Mouse (Mus musculus) liver, embryonic 14 days (tissue): Measurements from ENCODE around the gene Dok1. TPM values are rescaled to one million over a fixed set of nuclear protein-coding genes. Genes with fewer than 3 reads are reported as not detected.

Experiments used
- polyA plus RNA-seq: library from polyadenylated mRNA; depleted of rRNA; stranded (reverse); fragments of >200 nt; gene quantifications from 2 replicates; pipeline ENCODE4 v1.2.3, GENCODE M21; 2012; rRNA removed

Gene Dok1
- 13.6 and 15.5 TPM in 2 replicates for polyA plus RNA-seq

GRCm38 (mm10) chr6:83033249-83034185 lies at the start of gene Dok1, which contains the start of gene Loxl3:
Dok1 (minus strand) TSS chr6:83033471.
Loxl3 (plus strand) TSS chr6:83034173.

GRCm38 (mm10) chr6:83077630-83078323 lies 44.5 kb upstream of the Dok1 start, which contains the start of gene Pcgf1:
Pcgf1 (plus strand) TSS chr6:83077869.

GRCm38 (mm10) chr6:83070247-83070310 lies 36.8 kb upstream of the Dok1 start, which contains the start of gene Tlx2:
Tlx2 (minus strand) TSS chr6:83070293.

GRCm38 (mm10) chr6:83057790-83058189 lies 24.5 kb upstream of the Dok1 start, which contains the start of gene Dqx1:
Dqx1 (plus strand) TSS chr6:83057844.

GRCm38 (mm10) chr6:83054871-83055431 lies 21.7 kb upstream of the Dok1 start, which contains the start of gene Htra2:
Htra2 (minus strand) TSS chr6:83055273.

GRCm38 (mm10) chr6:83054074-83054851 lies 21.0 kb upstream of the Dok1 start, which contains the start of gene Aup1:
Aup1 (plus strand) TSS chr6:83054521.

Other genes with a start within 250 kb of the Dok1 start
- gene Sema4f, start 93.7 kb downstream of the Dok1 start, polyA plus RNA-seq: 0.02 and 0.05 TPM in 2 replicates
- gene M1ap, start 86.6 kb downstream of the Dok1 start, polyA plus RNA-seq: 7.5 and 8.6 TPM in 2 replicates
- 1.2 and 1.5 TPM in 2 replicates for gene Loxl3, start 702 bp upstream of the Dok1 start, polyA plus RNA-seq
- gene Aup1, start 21.1 kb upstream of the Dok1 start, polyA plus RNA-seq: 147 and 167 TPM in 2 replicates
- gene Htra2, start 21.8 kb upstream of the Dok1 start, polyA plus RNA-seq: 71.6 and 81.9 TPM in 2 replicates
- gene Dqx1, start 24.4 kb upstream of the Dok1 start, polyA plus RNA-seq: 6.2 and 8.0 TPM in 2 replicates
- not detected in 2 replicates for gene Tlx2, start 36.8 kb upstream of the Dok1 start, polyA plus RNA-seq
- gene Pcgf1, start 44.4 kb upstream of the Dok1 start, polyA plus RNA-seq: 18.8 and 20.7 TPM in 2 replicates
- gene Lbx2, start 52.9 kb upstream of the Dok1 start, polyA plus RNA-seq: 0.18 and 0.19 TPM in 2 replicates
- 1.0 and 1.1 TPM in 2 replicates for gene Ccdc142, start 68.1 kb upstream of the Dok1 start, polyA plus RNA-seq
- 2.1 TPM in 2 replicates for gene Gm42688, start 68.1 kb upstream of the Dok1 start, polyA plus RNA-seq
- gene Mrpl53, start 75.6 kb upstream of the Dok1 start, polyA plus RNA-seq: 55.1 and 55.3 TPM in 2 replicates
- gene Mogs, start 82.0 kb upstream of the Dok1 start, polyA plus RNA-seq: 32.2 and 34.8 TPM in 2 replicates
- gene Wbp1, start 88.1 kb upstream of the Dok1 start, polyA plus RNA-seq: 23.2 and 27.5 TPM in 2 replicates
- 11.3 and 11.9 TPM in 2 replicates for gene Ino80b, start 92.0 kb upstream of the Dok1 start, polyA plus RNA-seq
- 9.4 and 10.2 TPM in 2 replicates for gene Rtkn, start 102.0 kb upstream of the Dok1 start, polyA plus RNA-seq
- 0.29 and 0.36 TPM in 2 replicates for gene Wdr54, start 122.9 kb upstream of the Dok1 start, polyA plus RNA-seq
- gene 1700003E16Rik, start 122.9 kb upstream of the Dok1 start, polyA plus RNA-seq: 0.01 and 0.02 TPM in 2 replicates
- gene Dctn1, start 132.4 kb upstream of the Dok1 start, polyA plus RNA-seq: 20.0 and 20.7 TPM in 2 replicates
- 1.2 and 1.3 TPM in 2 replicates for gene Slc4a5, start 186.4 kb upstream of the Dok1 start, polyA plus RNA-seq